Mouse (Mus musculus): Measurements from ENCODE around the gene Elmod1.

GRCm38 (mm10) chr9:53972358-53972757, 2.7 kb downstream of the Elmod1 start:
- TF ChIP-seq POLR2A (IDR thresholded peaks at IDR 0.05; ENCODE audit: borderline replicate concordance, low read depth, low read length) (no peak), CTCF (IDR thresholded peaks at IDR 0.05; ENCODE audit: low read depth, low read length) (no peak)

Measured in bone marrow macrophage, adult 2 months (primary cell).